Mouse (Mus musculus): ENCODE measurements at regions not wholly inside any gene's neighbourhood (a gene's known extent, or its start where the extent isn't known, plus 50 kb on each side); places are given as distances from the start of the nearest gene placed in this dataset.

- DNase-seq (ENCODE audit: low read depth): no peak
Observed at GRCm38 (mm10) chr4:39926021-39926591, 216.8 kb upstream of the Aco1 start.

DNA sequence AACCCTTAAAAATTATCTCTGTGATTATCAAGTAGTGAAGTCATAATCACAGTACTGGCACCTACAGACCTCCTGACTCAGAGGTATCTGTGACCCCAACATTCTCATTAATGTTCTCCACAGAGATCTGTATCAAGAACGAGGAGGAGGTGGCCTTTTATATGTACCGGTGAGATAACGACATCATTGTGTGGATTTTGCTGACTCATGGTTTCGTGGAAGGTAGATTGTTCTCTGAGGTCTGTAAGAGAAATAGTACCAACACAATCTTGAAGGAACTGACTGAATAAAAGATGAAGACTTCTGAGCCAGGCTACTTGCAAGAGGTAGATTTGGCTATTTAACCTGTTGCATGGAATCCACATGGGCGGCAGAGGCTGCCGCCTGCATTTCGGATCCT is 216.3 kb upstream of the Aco1 start:
- no peak for DNase-seq (ENCODE audit: low read depth)

GRCm38 (mm10) chr4:39928491-39928890 is 214.4 kb upstream of the Aco1 start:
- DNase-seq (ENCODE audit: low read depth): no peak

GRCm38 (mm10) chr4:39934025-39934708 is 208.7 kb upstream of the Aco1 start:
- no peak for DNase-seq (ENCODE audit: low read depth)

DNA sequence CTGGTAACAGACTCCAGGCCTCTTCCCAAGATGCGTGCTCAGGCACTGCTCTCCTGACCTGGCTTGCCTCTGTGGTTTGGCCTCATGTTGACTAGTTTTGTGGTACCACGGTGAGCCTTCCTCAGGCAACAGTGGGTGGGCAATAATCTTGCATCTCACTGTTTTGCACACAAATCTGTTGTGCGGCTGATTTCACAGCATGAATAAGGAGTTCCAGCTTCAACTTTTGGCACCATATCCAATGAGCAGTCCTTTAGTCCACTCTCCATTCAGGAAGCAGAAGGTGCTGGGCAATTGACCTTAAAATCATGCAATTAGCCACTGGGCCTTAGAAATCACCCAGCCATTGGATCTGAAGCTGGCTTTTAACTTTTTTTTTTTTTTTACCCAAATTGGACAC is 184.2 kb upstream of the Aco1 start:
- no peak for DNase-seq (ENCODE audit: low read depth)

GRCm38 (mm10) chr4:39967938-39968337 is 174.9 kb upstream of the Aco1 start:
- no peak for DNase-seq (ENCODE audit: low read depth)

DNA sequence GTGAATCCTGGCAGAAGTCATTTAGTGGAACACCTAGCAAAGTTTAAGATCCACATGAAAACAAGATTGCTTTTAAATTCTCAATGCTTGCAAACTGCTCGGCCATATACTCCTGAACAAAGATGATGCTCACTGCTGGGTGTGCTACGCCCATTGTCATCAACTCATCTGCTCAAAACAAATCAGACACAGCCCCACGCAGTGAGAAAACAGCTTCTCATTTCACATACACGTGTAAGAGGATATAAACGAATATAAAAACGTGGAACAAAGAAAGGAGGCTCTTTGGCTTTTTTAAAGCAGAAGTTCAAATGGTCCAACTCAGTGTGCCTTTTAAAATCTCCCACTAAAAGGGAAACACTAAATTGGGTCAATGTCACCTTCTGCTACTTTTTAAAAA is 151.5 kb upstream of the Aco1 start:
- no peak for DNase-seq (ENCODE audit: low read depth)

- DNase-seq (ENCODE audit: low read depth): no peak
Observed at GRCm38 (mm10) chr4:39991851-39992250, 151.0 kb upstream of the Aco1 start.

- no peak for DNase-seq (ENCODE audit: low read depth)
Observed at GRCm38 (mm10) chr4:39998771-39999422, 144.0 kb upstream of the Aco1 start.

GRCm38 (mm10) chr4:40014666-40015065 is 128.2 kb upstream of the Aco1 start:
- peak; percentile 4 for DNase-seq (ENCODE audit: low read depth)

DNA sequence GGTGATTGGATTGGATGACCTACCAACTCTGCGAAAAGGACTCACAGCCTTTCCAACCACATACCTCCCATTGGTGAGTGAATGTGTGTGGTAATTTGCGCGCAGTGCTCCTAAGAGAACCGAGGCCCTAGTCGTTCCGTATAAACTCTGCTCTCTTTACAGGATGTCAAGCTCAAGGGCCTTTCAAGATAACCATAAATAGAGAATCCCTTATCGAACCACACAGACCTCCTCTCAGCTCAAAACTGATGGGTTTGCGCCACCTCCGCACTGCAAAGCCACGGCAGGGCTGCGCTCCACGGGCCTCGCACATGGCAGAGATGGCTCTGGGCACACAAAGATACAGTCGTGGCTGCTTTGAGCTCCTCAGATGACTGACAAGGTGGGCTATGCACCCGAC is 126.0 kb upstream of the Aco1 start:
- no peak for DNase-seq (ENCODE audit: low read depth)

DNA sequence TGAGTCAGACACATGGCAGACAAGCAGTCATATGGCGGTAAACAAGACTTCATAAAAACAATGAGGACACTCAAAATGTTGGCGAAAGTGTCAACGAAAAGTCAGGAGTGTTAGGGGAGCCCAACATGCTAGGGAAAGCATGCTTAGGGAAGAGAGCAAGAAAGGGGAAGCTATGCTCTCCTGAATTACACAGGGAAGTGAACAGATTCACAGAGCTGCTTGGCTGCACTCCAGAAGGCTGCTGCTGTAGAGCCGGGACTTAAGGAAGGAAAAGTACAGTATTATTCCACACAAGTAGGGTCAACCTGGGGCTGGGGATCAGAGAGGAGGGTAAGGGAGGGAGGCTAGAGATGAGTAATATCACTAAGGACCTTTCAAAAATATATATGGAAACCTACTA is 124.7 kb upstream of the Aco1 start:
- DNase-seq (ENCODE audit: low read depth): no peak

GRCm38 (mm10) chr4:40031361-40031760 is 111.5 kb upstream of the Aco1 start:
- no peak for DNase-seq (ENCODE audit: low read depth)

- DNase-seq (ENCODE audit: low read depth): no peak
Observed at GRCm38 (mm10) chr4:40047846-40048245, 95.0 kb upstream of the Aco1 start.

- no peak for DNase-seq (ENCODE audit: low read depth)
Observed at GRCm38 (mm10) chr4:40049086-40049485, 93.8 kb upstream of the Aco1 start.

- DNase-seq (ENCODE audit: low read depth): no peak
Observed at GRCm38 (mm10) chr4:40051848-40052247, 91.0 kb upstream of the Aco1 start.

- no peak for DNase-seq (ENCODE audit: low read depth)
Observed at GRCm38 (mm10) chr4:40053391-40053790, 89.5 kb upstream of the Aco1 start.

GRCm38 (mm10) chr4:40063751-40064456 is 79.0 kb upstream of the Aco1 start:
- DNase-seq (ENCODE audit: low read depth): no peak

- DNase-seq (ENCODE audit: low read depth): no peak
Observed at GRCm38 (mm10) chr4:40064457-40064836, 78.4 kb upstream of the Aco1 start.

DNA sequence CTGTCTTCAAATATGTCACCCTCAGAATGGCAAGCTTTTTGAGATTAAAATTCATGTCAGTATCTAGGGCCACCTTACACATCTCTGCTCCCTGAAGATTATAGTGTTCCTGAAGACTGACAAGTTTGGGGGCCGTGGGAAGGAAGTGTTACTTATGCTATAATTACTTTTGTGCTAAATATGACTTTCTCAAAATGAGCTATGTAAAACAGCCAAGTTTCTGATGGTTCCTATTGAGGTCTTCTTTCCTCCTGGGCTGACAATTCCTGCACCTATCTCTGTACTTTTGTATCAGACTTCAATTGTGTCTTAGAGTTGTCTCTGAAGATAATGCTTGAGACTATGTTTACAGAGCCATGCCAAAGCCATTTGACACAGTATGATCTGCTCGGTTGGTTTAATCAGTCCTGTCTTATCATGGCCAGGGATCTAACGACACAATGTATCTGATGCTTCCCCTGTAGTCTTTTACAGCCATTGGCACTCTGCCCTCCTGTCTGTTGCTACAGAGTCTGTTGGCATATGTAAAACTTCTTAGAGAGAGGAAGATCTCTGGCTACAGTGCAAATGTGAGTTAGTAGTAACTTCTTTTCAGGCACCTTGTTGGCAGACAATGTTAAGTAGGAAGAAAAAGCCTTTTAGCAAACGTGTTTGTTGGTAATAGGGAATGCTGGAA is 71.8 kb upstream of the Aco1 start:
- no peak for DNase-seq (ENCODE audit: low read depth)

GRCm38 (mm10) chr4:40081035-40081434 is 61.8 kb upstream of the Aco1 start:
- no peak for DNase-seq (ENCODE audit: low read depth)

- no peak for DNase-seq (ENCODE audit: low read depth)
Observed at GRCm38 (mm10) chr4:40090295-40090694, 52.6 kb upstream of the Aco1 start.

Data from c-Kit-positive CD71-negative TER-119-negative erythroid progenitor cells, embryonic 14.5 days (primary cell).